Mouse (Mus musculus) brain, embryonic 14.5 days (tissue): ENCODE measurements at regions not wholly inside any gene's neighbourhood (a gene's known extent, or its start where the extent isn't known, plus 50 kb on each side); places are given as distances from the start of the nearest gene placed in this dataset.

Experiments
- CTCF ChIP-seq: fragments of 200-500 bp; IDR thresholded peaks from 2 replicates; pipeline ENCODE4 v1.5.1; 2012; ENCODE audit warnings: inconsistent platforms, mild to moderate bottlenecking, moderate library complexity, borderline replicate concordance; ENCODE audit not compliant: insufficient read depth, insufficient read length; ENCODE audit errors: extremely low read depth
- POLR2A ChIP-seq: fragments of 200-500 bp; IDR thresholded peaks from 2 replicates; pipeline ENCODE4 v1.6.1; 2012; ENCODE audit warnings: mild to moderate bottlenecking, inconsistent platforms, borderline replicate concordance; ENCODE audit not compliant: poor library complexity, insufficient read depth, insufficient read length, severe bottlenecking; ENCODE audit errors: extremely low read depth

DNA sequence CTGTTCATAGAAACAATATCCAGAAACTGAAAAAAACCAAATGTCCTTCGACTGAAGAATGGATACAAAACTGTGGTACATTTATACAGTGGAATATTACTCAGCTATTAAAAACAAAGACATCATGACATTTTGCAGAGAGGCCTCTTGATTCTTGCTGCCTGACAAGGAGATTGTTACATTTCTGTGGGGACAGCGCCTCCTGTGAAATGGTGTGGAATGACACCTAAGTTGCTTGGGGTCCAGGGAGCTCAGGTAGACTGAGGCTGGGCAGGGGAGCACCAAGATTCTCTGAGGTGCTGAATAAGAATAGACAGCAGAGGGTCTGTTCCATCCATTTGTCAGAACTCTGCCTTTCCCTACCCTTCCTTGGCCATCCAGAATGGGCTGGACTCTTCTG, 57.2 kb upstream of the Ctbp2 start:
- TF ChIP-seq POLR2A (no peak), CTCF (no peak)
